Mouse (Mus musculus): Measurements from ENCODE around the gene Polr3h. TPM values are rescaled to one million over a fixed set of nuclear protein-coding genes. Genes with fewer than 3 reads are reported as not detected.

Polr3h gene
- polyA plus RNA-seq, 1 experiment, result 10.1 TPM

GRCm38 (mm10) chr15:81852411-81853000 lies 73.5 kb downstream of the Polr3h start:
- WGBS, result 76% methylated on average over 9 of the region's 9 CpGs
- DNase-seq (ENCODE audit: low read depth, low spot score), result no peak

DNA sequence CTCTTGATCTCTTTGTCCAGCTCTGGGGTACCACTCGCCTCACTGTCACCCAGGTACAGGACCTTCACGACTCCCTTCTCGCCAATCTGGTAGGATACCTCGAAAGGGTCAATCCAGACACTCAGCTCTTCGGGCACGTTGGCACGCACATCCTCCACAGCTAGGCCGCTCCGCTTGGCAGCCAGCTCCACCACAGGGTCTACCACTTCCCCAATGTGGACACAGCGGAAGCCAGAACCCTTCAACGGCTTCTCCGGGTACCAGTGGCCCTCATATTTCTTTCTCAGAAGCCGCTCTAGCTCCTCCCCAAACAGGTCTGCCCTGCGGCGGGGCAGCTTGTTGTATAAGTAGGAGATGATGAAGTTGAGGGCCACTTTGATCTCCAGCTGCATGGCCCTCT lies 74.7 kb downstream of the Polr3h start:
- 91% methylated on average over 15 of the region's 15 CpGs for WGBS
- DNase-seq (ENCODE audit: low read depth, low spot score), result no peak

DNA sequence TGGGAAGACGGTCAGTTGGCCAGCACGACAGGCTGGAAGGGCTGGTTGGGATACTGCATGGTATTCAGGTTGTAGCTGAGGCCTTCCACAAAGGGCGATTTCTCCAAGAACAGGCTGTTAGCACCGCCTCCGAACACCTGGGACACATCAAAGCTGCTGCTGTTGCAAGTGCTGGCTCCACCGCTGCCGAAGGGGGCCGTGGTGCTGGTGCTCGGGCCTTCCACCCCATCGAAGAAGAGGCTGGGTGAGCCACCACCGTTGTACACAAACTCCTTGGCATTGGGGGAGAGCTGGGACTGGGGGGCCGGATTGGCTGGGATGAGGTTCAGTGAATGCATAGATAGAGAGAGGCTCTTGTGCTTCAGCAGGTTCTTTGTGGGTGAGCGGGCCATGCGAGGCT lies 75.3 kb downstream of the Polr3h start:
- no peak for DNase-seq (ENCODE audit: low read depth, low spot score)
- 78% methylated on average over 14 of the region's 14 CpGs for WGBS

GRCm38 (mm10) chr15:81849104-81849503 lies 76.9 kb downstream of the Polr3h start:
- WGBS, result 49% methylated on average over 9 of the region's 9 CpGs
- DNase-seq (ENCODE audit: low read depth, low spot score), result no peak

DNA sequence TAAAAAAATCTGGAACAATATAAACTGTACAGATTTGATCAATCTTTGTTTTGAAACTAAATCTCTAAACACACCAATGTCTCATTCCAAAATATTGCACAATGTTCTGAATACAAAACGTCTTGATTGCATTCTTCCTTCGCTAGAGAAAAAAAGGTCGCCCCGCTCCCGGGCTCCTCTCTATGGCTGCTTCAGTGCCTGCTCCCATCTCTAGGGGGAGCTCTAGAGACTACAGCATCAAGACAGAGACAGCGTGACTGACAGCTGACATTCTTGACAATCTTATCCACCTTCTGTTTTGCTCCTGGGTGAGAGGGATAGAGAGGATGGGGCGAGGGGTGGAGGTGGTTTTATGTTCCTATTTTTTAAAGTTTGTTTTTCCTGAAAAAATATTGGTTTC lies 77.7 kb downstream of the Polr3h start:
- WGBS, result 13% methylated on average over 7 of the region's 7 CpGs
- DNase-seq (ENCODE audit: low read depth, low spot score), result no peak

DNA sequence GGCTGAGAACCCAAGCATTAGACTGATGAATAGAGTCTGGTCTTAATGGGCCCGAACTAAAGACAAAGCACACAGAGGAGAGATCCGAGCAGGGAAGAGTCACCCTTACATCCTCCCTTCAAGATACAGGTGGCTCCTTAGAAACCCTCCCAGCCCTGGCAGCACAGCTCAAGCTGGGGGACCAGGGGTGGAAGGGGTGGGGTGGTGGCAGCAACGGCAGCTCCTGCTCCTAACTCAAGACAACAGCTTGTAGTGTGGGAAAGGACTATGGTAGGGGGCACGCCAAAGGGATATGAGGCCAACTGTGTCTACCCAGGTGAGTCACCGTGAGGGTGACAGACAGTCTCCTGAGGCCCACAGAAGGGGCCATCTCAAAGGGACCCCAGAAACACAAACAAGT lies 78.2 kb downstream of the Polr3h start:
- DNase-seq (ENCODE audit: low read depth, low spot score), result no peak
- 83% methylated on average over 5 of the region's 5 CpGs for WGBS

- DNase-seq (ENCODE audit: low read depth, low spot score), result no peak
- whole genome bisulfite sequencing, result 89% methylated on average over 4 of the region's 4 CpGs
Measured at GRCm38 (mm10) chr15:81847161-81847560, 78.9 kb downstream of the Polr3h start.

DNA sequence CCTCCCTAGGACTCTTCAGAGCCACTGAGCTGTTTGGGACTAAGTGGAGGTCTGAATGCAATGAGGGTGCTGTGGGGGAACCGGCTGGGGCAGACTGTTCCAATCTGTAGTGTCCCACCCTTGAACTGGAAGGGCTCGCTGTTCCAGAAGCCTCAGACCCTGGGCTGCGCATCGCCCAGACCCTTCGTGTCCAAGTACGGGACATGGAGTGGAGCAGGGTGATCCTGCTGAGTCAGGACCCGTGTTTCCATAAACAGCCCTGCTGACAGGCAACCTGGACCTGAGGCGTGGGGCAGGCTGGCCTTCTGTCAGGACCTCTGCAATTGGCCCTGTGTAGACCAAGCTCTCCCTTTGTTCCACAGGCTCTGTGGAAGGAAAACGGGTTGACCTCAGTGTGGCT lies 79.3 kb downstream of the Polr3h start:
- WGBS, result 85% methylated on average over 9 of the region's 9 CpGs
- no peak for DNase-seq (ENCODE audit: low read depth, low spot score)

DNA sequence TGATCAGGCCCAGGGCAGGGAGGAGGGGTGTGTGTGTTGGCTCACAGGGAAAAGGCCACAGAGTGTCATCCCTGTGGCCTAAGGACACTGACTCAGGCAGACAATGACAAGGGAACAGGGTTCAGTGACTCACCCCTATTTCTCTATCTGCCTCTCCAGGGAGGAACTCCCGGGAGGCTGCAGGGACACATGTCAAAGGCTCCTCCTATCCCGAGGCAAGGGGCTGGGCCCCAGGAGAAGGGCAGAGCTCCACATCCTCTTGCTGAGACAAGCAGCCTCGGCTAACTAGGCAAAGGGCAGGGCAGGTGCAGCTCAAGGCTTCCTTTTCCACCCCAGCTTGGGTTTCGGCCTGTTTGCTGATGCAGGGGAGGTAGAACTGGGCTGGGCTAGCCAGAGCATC lies 80.3 kb downstream of the Polr3h start:
- WGBS, result 18% methylated on average over 4 of the region's 4 CpGs
- no peak for DNase-seq (ENCODE audit: low read depth, low spot score)

DNA sequence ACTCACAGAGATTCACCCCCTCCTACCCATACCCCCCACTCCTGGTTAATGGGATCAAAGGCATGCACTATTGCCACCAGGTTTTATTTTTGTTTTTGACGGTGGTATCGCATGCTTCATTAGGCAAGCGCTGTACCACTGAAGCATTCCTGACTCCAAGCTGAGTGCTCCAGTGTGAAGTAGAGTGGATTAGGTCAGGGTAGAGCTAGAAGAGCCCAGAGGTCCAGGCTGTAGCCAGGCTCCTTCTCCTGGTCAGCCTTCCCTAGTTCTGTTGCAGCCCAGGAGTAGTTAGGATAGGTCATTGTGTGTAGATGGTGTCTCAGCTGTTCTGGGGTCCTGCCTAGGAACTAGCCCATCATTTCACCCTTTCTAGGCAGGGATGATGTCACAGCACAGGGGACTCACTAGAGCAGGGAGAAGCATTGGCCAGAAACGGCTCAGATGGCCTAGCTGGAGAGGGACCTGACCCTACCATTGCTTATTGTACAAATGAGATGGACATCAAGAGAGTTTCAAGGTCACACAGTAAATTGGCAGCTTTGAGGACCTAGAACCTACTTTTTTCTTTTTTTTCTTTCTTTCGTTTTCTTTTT lies 80.9 kb downstream of the Polr3h start:
- 79% methylated on average over 5 of the region's 5 CpGs for WGBS
- DNase-seq (ENCODE audit: low read depth, low spot score), result no peak

GRCm38 (mm10) chr15:81842275-81842674 lies 83.8 kb downstream of the Polr3h start:
- DNase-seq (ENCODE audit: low read depth, low spot score), result no peak
- 85% methylated on average over 7 of the region's 7 CpGs for WGBS

DNA sequence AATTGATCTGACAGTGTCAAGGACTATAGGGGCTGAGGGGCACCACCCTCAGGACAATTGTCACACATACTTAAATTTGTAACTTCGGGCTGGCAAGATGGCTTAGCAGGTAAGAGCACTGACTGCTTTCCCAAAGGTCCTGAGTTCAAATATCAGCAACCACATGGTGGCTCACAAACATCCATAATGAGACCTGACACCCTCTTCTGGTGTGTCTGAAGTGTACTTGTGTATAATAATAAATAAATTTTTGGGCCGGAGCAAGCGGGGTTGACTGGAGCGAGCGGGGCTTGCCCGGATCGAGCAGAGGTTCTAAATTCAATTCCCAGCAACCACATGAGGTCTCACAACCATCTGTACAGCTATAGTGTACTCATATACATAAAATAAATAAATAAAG lies 85.7 kb downstream of the Polr3h start:
- WGBS, result 88% methylated on average over 7 of the region's 7 CpGs
- DNase-seq (ENCODE audit: low read depth, low spot score), result no peak

DNA sequence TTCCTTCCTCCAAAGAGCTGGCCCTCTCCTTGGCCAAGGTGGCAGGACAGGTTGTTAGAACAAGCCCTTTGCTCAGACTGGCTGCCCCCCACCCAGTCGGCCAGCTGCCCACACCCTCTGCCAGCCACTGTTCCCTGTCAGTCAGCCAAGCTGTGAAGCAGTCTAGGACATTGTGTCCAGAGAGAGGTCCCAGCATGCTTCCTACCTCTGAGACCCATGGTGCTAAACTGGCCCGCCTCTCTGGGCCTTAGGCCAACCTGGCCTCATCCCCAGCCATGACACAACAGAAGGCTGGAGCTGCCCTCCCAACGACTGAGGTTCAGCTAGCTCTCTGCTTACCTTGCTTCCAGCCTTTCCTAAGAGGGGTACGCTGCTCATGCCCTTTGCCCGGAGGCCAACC lies 86.4 kb downstream of the Polr3h start:
- WGBS, result 26% methylated on average over 5 of the region's 5 CpGs
- DNase-seq (ENCODE audit: low read depth, low spot score), result no peak

GRCm38 (mm10) chr15:81838554-81839235 lies 87.3 kb downstream of the Polr3h start:
- DNase-seq (ENCODE audit: low read depth, low spot score), result no peak
- whole genome bisulfite sequencing, result 30% methylated on average over 14 of the region's 14 CpGs

Other genes with a start within 250 kb of the Polr3h start
- gene Chadl, start 229.0 kb downstream of the Polr3h start, polyA plus RNA-seq (2012; rRNA removed), result 0.91 and 1.2 TPM in 2 replicates
- gene Zc3h7b, start 181.2 kb downstream of the Polr3h start, polyA plus RNA-seq (2012; rRNA removed), result 9.4 and 11.6 TPM in 2 replicates
- gene Rangap1, start 180.7 kb downstream of the Polr3h start, polyA plus RNA-seq (2012; rRNA removed), result 42.1 and 45.6 TPM in 2 replicates
- 5.9 and 11.3 TPM in 2 replicates for gene Tef, start 123.8 kb downstream of the Polr3h start, polyA plus RNA-seq (2012; rRNA removed)
- 16.5 and 29.7 TPM in 2 replicates for gene Tob2, start 67.4 kb downstream of the Polr3h start, polyA plus RNA-seq (2012; rRNA removed)
- gene Phf5a, start 54.3 kb downstream of the Polr3h start, polyA plus RNA-seq (2012; rRNA removed), result 69.4 and 87.1 TPM in 2 replicates
- gene Aco2, start 53.9 kb downstream of the Polr3h start, polyA plus RNA-seq (2012; rRNA removed), result 327 and 443 TPM in 2 replicates
- 2.0 and 2.8 TPM in 2 replicates for gene Csdc2, start 10.5 kb upstream of the Polr3h start, polyA plus RNA-seq (2012; rRNA removed)
- 14.3 and 16.1 TPM in 2 replicates for gene Pmm1, start 34.7 kb upstream of the Polr3h start, polyA plus RNA-seq (2012; rRNA removed)
- not detected in 2 replicates for gene 1700029P11Rik, start 54.3 kb upstream of the Polr3h start, polyA plus RNA-seq (2012; rRNA removed)
- 16.8 and 18.9 TPM in 2 replicates for gene Xrcc6, start 61.6 kb upstream of the Polr3h start, polyA plus RNA-seq (2012; rRNA removed)
- 24.4 and 29.8 TPM in 2 replicates for gene Desi1, start 107.6 kb upstream of the Polr3h start, polyA plus RNA-seq (2012; rRNA removed)
- 57.3 and 58.4 TPM in 2 replicates for gene Snu13, start 121.4 kb upstream of the Polr3h start, polyA plus RNA-seq (2012; rRNA removed)
- not detected in 2 replicates for gene 4930407I10Rik, start 132.9 kb upstream of the Polr3h start, polyA plus RNA-seq (2012; rRNA removed)
- gene Mei1, start 143.8 kb upstream of the Polr3h start, polyA plus RNA-seq (2012; rRNA removed), result 0.07 and 0.09 TPM in 2 replicates
- 18.0 and 18.4 TPM in 2 replicates for gene Ccdc134, start 201.7 kb upstream of the Polr3h start, polyA plus RNA-seq (2012; rRNA removed)
- 113 and 136 TPM in 2 replicates for gene Srebf2, start 220.9 kb upstream of the Polr3h start, polyA plus RNA-seq (2012; rRNA removed)

Measured in large intestine, adult 2 months (tissue).